Mouse (Mus musculus): Measurements from ENCODE around the gene Mad1l1. TPM values are rescaled to one million over a fixed set of nuclear protein-coding genes. Genes with fewer than 3 reads are reported as not detected.

The Mad1l1 gene
- polyA plus RNA-seq, 1 experiment from 2014 or later, result 27.8 TPM

- 49% methylated on average over 8 of the region's 8 CpGs for WGBS
- no peaks in the 10 kb centered on the region for H3K27me3 ChIP-seq (ENCODE audit: control insufficient read depth, insufficient read depth, low read length)
- no peaks in the 10 kb centered on the region for H3K9me3 ChIP-seq (replicated peaks; ENCODE audit: control insufficient read depth, low read length)
- peak; percentile 90 for ATAC-seq (replicated peaks; ENCODE audit: extremely low read depth, insufficient read depth, low FRiP score)
- peak overlapping the region; percentile 4; the same call in 1 of the 2 replicates for H3K4me2 ChIP-seq (ENCODE audit: low read depth, low read length)
- peak overlapping the region; percentile 1; the same call in 1 of the 2 replicates for H3K9ac ChIP-seq (ENCODE audit: low read length)
- H3K36me3 ChIP-seq (ENCODE audit: control insufficient read depth, insufficient read depth), result peaks cover 33% of the 10 kb centered on the region
- peaks cover 16% of the 10 kb centered on the region for H3K4me1 ChIP-seq (ENCODE audit: control insufficient read depth, insufficient read depth, low read length)
- no peak overlapping the region for H3K4me3 ChIP-seq (ENCODE audit: low read length)
- H3K27ac ChIP-seq (ENCODE audit: low read length), result peak overlapping the region; percentile 77
Measured at GRCm38 (mm10) chr5:140306016-140306415, 15.3 kb downstream of the Mad1l1 start.

GRCm38 (mm10) chr5:140298291-140298690 lies 23.1 kb downstream of the Mad1l1 start:
- no peaks in the 10 kb centered on the region for H3K4me1 ChIP-seq (ENCODE audit: control insufficient read depth, insufficient read depth, low read length)
- no peak overlapping the region for H3K4me2 ChIP-seq (ENCODE audit: low read depth, low read length)
- no peak overlapping the region for H3K4me3 ChIP-seq (ENCODE audit: low read length)
- no peak overlapping the region for H3K9ac ChIP-seq (ENCODE audit: low read length)
- no peaks in the 10 kb centered on the region for H3K27me3 ChIP-seq (ENCODE audit: control insufficient read depth, insufficient read depth, low read length)
- no peaks in the 10 kb centered on the region for H3K9me3 ChIP-seq (replicated peaks; ENCODE audit: control insufficient read depth, low read length)
- no peak overlapping the region for H3K27ac ChIP-seq (ENCODE audit: low read length)
- H3K36me3 ChIP-seq (ENCODE audit: control insufficient read depth, insufficient read depth), result peaks cover 31% of the 10 kb centered on the region
- WGBS, result 89% methylated on average over 4 of the region's 4 CpGs
- ATAC-seq (replicated peaks; ENCODE audit: extremely low read depth, insufficient read depth, low FRiP score), result no peak

GRCm38 (mm10) chr5:140292152-140292551 lies 29.2 kb downstream of the Mad1l1 start:
- H3K9me3 ChIP-seq (replicated peaks; ENCODE audit: control insufficient read depth, low read length), result no peaks in the 10 kb centered on the region
- H3K27me3 ChIP-seq (ENCODE audit: control insufficient read depth, insufficient read depth, low read length), result no peaks in the 10 kb centered on the region
- no peak overlapping the region for H3K9ac ChIP-seq (ENCODE audit: low read length)
- H3K4me2 ChIP-seq (ENCODE audit: low read depth, low read length), result no peak overlapping the region
- H3K27ac ChIP-seq (ENCODE audit: low read length), result no peak overlapping the region
- WGBS, result 80% methylated on average over 1 of the region's 1 CpGs
- H3K4me3 ChIP-seq (ENCODE audit: low read length), result no peak overlapping the region
- H3K36me3 ChIP-seq (ENCODE audit: control insufficient read depth, insufficient read depth), result peaks cover 20% of the 10 kb centered on the region
- peaks cover 4% of the 10 kb centered on the region; the same call in 1 of the 2 replicates for H3K4me1 ChIP-seq (ENCODE audit: control insufficient read depth, insufficient read depth, low read length)
- ATAC-seq (replicated peaks; ENCODE audit: extremely low read depth, insufficient read depth, low FRiP score), result 0 out of 2 replicates have a peak, but pooled peaks have one; percentile 33

GRCm38 (mm10) chr5:140289161-140289560 lies 32.2 kb downstream of the Mad1l1 start:
- H3K4me2 ChIP-seq (ENCODE audit: low read depth, low read length), result no peak overlapping the region
- no peaks in the 10 kb centered on the region for H3K27me3 ChIP-seq (ENCODE audit: control insufficient read depth, insufficient read depth, low read length)
- H3K4me1 ChIP-seq (ENCODE audit: control insufficient read depth, insufficient read depth, low read length), result peaks cover 4% of the 10 kb centered on the region; the same call in 1 of the 2 replicates
- no peak overlapping the region for H3K27ac ChIP-seq (ENCODE audit: low read length)
- no peaks in the 10 kb centered on the region for H3K9me3 ChIP-seq (replicated peaks; ENCODE audit: control insufficient read depth, low read length)
- WGBS, result 95% methylated on average over 2 of the region's 2 CpGs
- peaks cover 13% of the 10 kb centered on the region for H3K36me3 ChIP-seq (ENCODE audit: control insufficient read depth, insufficient read depth)
- no peak overlapping the region for H3K4me3 ChIP-seq (ENCODE audit: low read length)
- H3K9ac ChIP-seq (ENCODE audit: low read length), result no peak overlapping the region
- no peak for ATAC-seq (replicated peaks; ENCODE audit: extremely low read depth, insufficient read depth, low FRiP score)

GRCm38 (mm10) chr5:140288287-140288686 lies 33.1 kb downstream of the Mad1l1 start:
- no peak overlapping the region for H3K27ac ChIP-seq (ENCODE audit: low read length)
- peaks cover 4% of the 10 kb centered on the region; the same call in 1 of the 2 replicates for H3K4me1 ChIP-seq (ENCODE audit: control insufficient read depth, insufficient read depth, low read length)
- no peak overlapping the region for H3K4me3 ChIP-seq (ENCODE audit: low read length)
- no peak for ATAC-seq (replicated peaks; ENCODE audit: extremely low read depth, insufficient read depth, low FRiP score)
- H3K27me3 ChIP-seq (ENCODE audit: control insufficient read depth, insufficient read depth, low read length), result no peaks in the 10 kb centered on the region
- H3K9me3 ChIP-seq (replicated peaks; ENCODE audit: control insufficient read depth, low read length), result no peaks in the 10 kb centered on the region
- WGBS, result 90% methylated on average over 3 of the region's 3 CpGs
- no peak overlapping the region for H3K9ac ChIP-seq (ENCODE audit: low read length)
- peaks cover 13% of the 10 kb centered on the region for H3K36me3 ChIP-seq (ENCODE audit: control insufficient read depth, insufficient read depth)
- H3K4me2 ChIP-seq (ENCODE audit: low read depth, low read length), result no peak overlapping the region

- H3K9me3 ChIP-seq (replicated peaks; ENCODE audit: control insufficient read depth, low read length), result no peaks in the 10 kb centered on the region
- no peak overlapping the region for H3K27ac ChIP-seq (ENCODE audit: low read length)
- H3K36me3 ChIP-seq (ENCODE audit: control insufficient read depth, insufficient read depth), result peaks cover 7% of the 10 kb centered on the region
- no peaks in the 10 kb centered on the region for H3K4me1 ChIP-seq (ENCODE audit: control insufficient read depth, insufficient read depth, low read length)
- WGBS, result 84% methylated on average over 2 of the region's 2 CpGs
- no peak overlapping the region for H3K4me3 ChIP-seq (ENCODE audit: low read length)
- no peaks in the 10 kb centered on the region for H3K27me3 ChIP-seq (ENCODE audit: control insufficient read depth, insufficient read depth, low read length)
- no peak overlapping the region for H3K4me2 ChIP-seq (ENCODE audit: low read depth, low read length)
- no peak overlapping the region for H3K9ac ChIP-seq (ENCODE audit: low read length)
- no peak for ATAC-seq (replicated peaks; ENCODE audit: extremely low read depth, insufficient read depth, low FRiP score)
Measured at GRCm38 (mm10) chr5:140284761-140285160, 36.6 kb downstream of the Mad1l1 start.

- ATAC-seq (replicated peaks; ENCODE audit: extremely low read depth, insufficient read depth, low FRiP score), result no peak
- H3K4me1 ChIP-seq (ENCODE audit: control insufficient read depth, insufficient read depth, low read length), result no peaks in the 10 kb centered on the region
- H3K9me3 ChIP-seq (replicated peaks; ENCODE audit: control insufficient read depth, low read length), result no peaks in the 10 kb centered on the region
- H3K36me3 ChIP-seq (ENCODE audit: control insufficient read depth, insufficient read depth), result peaks cover 1% of the 10 kb centered on the region
- H3K27ac ChIP-seq (ENCODE audit: low read length), result no peak overlapping the region
- H3K27me3 ChIP-seq (ENCODE audit: control insufficient read depth, insufficient read depth, low read length), result no peaks in the 10 kb centered on the region
- WGBS, result 91% methylated on average over 2 of the region's 2 CpGs
- no peak overlapping the region for H3K9ac ChIP-seq (ENCODE audit: low read length)
- no peak overlapping the region for H3K4me3 ChIP-seq (ENCODE audit: low read length)
- H3K4me2 ChIP-seq (ENCODE audit: low read depth, low read length), result no peak overlapping the region
Measured at GRCm38 (mm10) chr5:140284011-140284410, 37.3 kb downstream of the Mad1l1 start.

- H3K4me1 ChIP-seq (ENCODE audit: control insufficient read depth, insufficient read depth, low read length), result no peaks in the 10 kb centered on the region
- no peak overlapping the region for H3K9ac ChIP-seq (ENCODE audit: low read length)
- no peaks in the 10 kb centered on the region; the same call in 1 of the 2 replicates for H3K36me3 ChIP-seq (ENCODE audit: control insufficient read depth, insufficient read depth)
- H3K4me3 ChIP-seq (ENCODE audit: low read length), result no peak overlapping the region
- H3K27me3 ChIP-seq (ENCODE audit: control insufficient read depth, insufficient read depth, low read length), result no peaks in the 10 kb centered on the region
- H3K9me3 ChIP-seq (replicated peaks; ENCODE audit: control insufficient read depth, low read length), result no peaks in the 10 kb centered on the region
- H3K4me2 ChIP-seq (ENCODE audit: low read depth, low read length), result no peak overlapping the region
- WGBS, result 88% methylated on average over 3 of the region's 3 CpGs
- ATAC-seq (replicated peaks; ENCODE audit: extremely low read depth, insufficient read depth, low FRiP score), result no peak
- peak overlapping the region; percentile 26; the same call in 1 of the 2 replicates for H3K27ac ChIP-seq (ENCODE audit: low read length)
Measured at GRCm38 (mm10) chr5:140282900-140283299, 38.5 kb downstream of the Mad1l1 start.

- Histone ChIP-seq H3K9ac (ENCODE audit: low read length) (no peak overlapping the region), H3K9me3 (replicated peaks; ENCODE audit: control insufficient read depth, low read length) (no peaks in the 10 kb centered on the region), H3K4me2 (ENCODE audit: low read depth, low read length) (no peak overlapping the region), H3K36me3 (ENCODE audit: control insufficient read depth, insufficient read depth) (no peaks in the 10 kb centered on the region; the same call in 1 of the 2 replicates), H3K4me3 (ENCODE audit: low read length) (no peak overlapping the region), H3K4me1 (ENCODE audit: control insufficient read depth, insufficient read depth, low read length) (no peaks in the 10 kb centered on the region), H3K27me3 (ENCODE audit: control insufficient read depth, insufficient read depth, low read length) (no peaks in the 10 kb centered on the region), H3K27ac (ENCODE audit: low read length) (peak overlapping the region; percentile 26; the same call in 1 of the 2 replicates)
- 85% methylated on average over 8 of the region's 8 CpGs for WGBS
- ATAC-seq (replicated peaks; ENCODE audit: extremely low read depth, insufficient read depth, low FRiP score), result peak; percentile 67
Measured at GRCm38 (mm10) chr5:140282376-140282775, 39.0 kb downstream of the Mad1l1 start.

All from heart, embryonic 16.5 days (tissue).